Mouse (Mus musculus): ENCODE results near the gene Gm17545. TPM values are rescaled to one million over a fixed set of nuclear protein-coding genes. Genes with fewer than 3 reads are reported as not detected.

Gm17545 gene
- total RNA-seq, 2 experiments from 2014 or later: not detected

DNA sequence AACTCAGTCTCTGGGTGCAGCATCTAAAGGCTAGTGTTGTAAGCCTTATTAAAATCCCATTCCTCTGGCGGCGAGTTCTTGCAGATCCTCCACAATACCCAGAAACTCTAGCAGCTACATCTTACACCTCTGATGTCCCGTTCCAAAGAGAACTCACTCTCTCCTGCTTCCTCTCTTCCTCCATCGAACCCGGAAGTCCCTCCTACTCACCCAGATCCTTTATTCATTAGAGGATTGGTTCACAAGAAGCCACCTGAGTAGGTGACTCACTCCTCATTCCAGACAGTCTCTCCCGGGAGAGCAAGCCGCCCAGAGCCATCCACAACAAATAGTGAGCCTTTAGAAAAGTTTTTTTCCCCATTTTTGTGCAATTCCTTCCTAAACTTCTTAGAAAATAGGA lies 32.1 kb downstream of the Gm17545 start:
- DNase-seq (ENCODE audit: low spot score in 2 of 2): no peak

DNA sequence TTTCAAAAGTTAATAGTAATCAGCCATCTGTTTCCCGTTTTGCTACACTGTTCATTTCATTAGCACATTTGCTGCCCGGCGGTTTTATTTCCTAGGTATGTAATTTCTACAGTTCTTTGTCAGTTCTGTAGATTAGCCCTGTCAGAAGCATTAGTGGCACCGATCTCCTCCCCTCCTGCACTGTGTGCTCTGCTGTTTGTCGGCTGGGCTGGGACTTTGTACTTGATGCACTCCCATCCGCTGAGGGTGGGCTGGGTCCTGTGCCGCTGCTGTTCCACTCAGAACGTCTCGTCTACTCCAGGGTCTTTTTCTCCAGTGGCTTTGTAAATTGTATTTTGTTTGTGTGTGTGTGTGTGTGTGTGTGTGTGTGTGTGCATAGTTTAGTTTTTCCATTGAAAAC lies 34.9 kb downstream of the Gm17545 start:
- DNase-seq (ENCODE audit: low spot score in 2 of 2): no peak

DNA sequence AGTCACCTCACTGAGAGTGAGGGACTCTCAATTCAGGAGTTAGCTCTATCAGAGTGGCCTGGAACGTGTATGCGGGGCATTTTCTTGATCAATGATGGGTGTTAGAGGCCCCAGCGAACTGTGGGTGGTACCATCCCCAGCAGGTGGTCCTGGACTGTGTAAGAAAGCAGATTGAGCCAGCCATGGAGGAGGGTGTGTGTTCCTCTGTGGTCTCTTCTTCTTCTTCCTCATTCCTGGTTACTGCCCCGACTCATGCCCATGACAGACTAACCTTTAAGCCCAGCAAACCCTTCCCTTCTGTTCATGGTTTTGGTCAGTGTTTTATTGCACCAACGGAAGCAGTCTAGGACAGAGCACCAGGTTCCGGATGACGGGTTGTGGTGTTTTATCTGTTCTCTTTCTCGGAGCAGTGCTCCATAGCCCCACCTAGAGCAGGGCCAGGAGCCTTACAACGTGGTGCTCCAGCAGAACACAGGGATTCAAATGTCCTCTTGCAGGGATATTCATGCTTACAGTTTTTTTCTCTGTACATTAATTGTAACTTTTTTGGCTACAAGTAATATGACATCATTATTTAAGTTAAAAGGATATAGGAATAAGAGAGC lies 40.2 kb downstream of the Gm17545 start:
- DNase-seq (ENCODE audit: low spot score in 2 of 2): no peak

DNA sequence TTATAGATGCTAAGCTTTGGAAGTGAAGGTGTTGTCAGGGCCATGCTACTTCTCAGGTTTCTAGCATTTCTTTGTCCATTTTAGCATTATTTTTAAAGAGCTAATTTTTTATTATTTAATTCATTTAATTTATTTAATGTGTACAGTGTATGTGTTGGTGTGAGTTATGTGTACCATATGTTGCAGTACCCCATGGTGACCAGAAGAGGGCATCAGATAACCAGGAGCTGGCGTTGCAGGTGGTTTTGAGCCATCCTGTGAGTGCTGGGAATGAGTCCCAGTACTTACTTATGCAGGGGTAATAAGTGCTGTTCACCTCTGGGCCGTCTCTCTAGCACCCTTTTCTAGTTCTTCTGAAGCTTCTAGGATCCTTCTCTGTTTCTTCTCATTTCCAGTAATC lies 41.0 kb downstream of the Gm17545 start:
- DNase-seq (ENCODE audit: low spot score in 2 of 2): no peak

DNA sequence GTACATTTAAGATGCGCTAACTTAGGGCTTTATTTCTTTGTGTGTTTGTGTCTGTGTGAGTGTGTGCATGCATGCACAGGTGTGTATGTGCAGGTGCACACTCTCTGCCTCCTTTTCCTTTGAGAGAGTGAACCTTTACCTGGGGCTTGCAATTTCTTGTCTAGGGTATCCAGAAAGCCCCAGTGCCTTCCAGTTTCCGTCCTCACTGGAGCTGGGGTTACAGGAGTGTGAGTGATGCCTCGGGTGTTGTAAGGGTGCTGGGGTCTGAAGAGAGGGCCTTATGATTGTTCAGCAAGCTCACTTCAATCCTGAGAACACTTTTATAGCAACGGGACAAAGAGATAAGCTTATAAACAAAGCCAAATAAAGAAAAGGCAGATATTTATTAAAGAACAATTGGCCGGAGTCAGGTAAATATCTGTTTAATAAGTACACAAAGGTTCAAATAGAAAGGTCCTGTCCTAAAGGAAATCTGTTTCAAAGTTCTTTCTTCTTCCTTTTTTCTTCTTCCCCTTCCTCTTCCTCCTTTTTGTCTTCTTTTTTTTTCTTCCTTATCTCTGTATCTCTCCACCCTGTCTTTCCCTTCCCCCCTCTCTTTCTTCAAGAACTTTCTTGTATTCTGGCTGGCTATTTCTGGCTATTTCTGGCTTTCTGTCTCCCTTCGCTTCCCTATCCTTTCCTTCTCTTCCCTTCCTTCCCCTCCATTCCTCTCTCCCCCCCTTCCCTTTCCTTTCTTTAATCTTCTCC lies 43.1 kb downstream of the Gm17545 start:
- no peak for DNase-seq (ENCODE audit: low spot score in 2 of 2)

DNA sequence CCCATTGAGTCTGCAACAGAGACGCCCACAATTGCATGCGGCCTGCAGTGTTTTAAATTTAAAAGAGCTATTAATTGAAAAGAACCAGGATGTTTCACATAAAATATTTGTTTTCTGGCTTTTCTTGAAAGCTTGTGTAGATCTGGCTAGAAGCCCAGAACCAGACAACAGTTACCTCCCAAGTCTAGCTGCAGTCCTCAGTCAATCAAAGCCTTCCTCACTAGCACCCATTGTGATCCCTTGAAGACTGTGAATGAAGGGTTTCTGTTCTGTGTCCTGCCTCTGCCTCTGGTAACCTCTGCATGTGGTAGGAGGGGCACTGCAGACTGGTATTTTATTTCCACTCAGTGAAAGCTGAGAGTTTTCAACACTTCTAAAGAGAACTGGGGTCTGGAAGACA lies 48.9 kb downstream of the Gm17545 start:
- DNase-seq (ENCODE audit: low spot score in 2 of 2): no peak

DNA sequence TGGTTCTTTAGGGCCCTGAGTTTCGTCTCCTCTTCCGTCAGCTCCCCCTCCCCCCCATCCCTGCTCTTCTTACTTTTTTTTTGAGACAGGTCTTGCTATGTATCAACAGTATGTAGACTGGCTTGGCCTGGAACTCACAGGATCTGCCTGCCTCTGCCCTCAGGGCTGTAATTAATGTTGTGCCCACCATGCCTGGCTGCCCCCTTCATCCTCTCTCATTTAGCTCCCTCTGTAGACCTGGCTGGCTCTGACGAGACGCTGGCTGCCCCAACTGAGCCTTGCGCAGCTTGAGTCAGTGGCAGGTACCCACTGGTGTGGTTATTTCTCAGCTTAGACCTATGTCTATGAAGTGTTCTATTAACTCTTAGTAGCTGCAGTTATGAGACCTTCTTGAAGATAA lies 49.5 kb downstream of the Gm17545 start:
- no peak for DNase-seq (ENCODE audit: low spot score in 2 of 2)

DNA sequence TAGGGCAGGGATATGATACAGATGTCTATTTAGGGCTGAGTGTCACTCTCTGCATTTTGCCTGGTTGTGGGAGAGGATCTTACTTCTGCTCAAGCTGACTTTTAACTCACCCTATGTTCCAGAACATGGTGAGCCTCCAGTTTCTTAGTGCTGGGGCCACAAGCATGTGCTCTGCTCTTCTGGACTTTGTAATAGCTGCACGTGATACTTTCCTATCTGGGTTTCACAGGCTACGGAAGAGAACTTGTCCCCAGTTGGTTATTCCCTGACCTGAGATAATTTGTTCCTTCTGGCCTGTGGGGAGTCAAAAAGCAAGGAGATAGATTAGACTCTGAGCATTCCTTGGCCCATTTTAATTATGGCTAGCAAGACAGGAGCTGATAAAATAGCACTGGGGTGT lies 51.5 kb downstream of the Gm17545 start:
- no peak for DNase-seq (ENCODE audit: low spot score in 2 of 2)

Other genes with a start within 250 kb of the Gm17545 start
- 10 to 100 TPM; 24.9 to 25.5 TPM for gene Zfp809, start 228.6 kb upstream of the Gm17545 start, total RNA-seq (2021)
- 1 to 10 TPM; 5.1 to 5.5 TPM for gene Zfp599, start 194.4 kb upstream of the Gm17545 start, total RNA-seq (2021)
- gene Zfp810, start 146.6 kb upstream of the Gm17545 start, total RNA-seq (2021): 10 to 100 TPM; 14.5 TPM
- 10 to 100 TPM; 34.9 to 36.4 TPM for gene Anln, start 65.1 kb upstream of the Gm17545 start, total RNA-seq (2021)
- 1 to 10 TPM; 7.6 to 8.1 TPM for gene 9530077C05Rik, start 42.8 kb upstream of the Gm17545 start, total RNA-seq (2021)
- gene Rp9, start 15.5 kb downstream of the Gm17545 start, total RNA-seq (2021): 10 to 100 TPM; 29.1 to 30.5 TPM
- gene Bbs9, start 21.4 kb downstream of the Gm17545 start, total RNA-seq (2021): 10 to 100 TPM; 32.5 to 34.8 TPM

All from layer of hippocampus, adult 18-20 months (tissue).